Mouse (Mus musculus): Measurements from ENCODE around the gene Klrb1c.

Gene Klrb1c

GRCm38 (mm10) chr6:128733908-128734679, 54.9 kb downstream of the Klrb1c start:
- POLR2A ChIA-PET, result interaction anchor here in 1 of 4 experiments (1.0 to 1.7 kb wide), 2 partner anchors 19 to 109 kb away, joined by 4 read pairs; no protein-coding TSS in a partner anchor
- CTCF ChIA-PET, result interaction anchor here in 1 of 4 experiments (1.2 kb wide), 1 partner anchor 20 kb away, joined by 3 read pairs; no protein-coding TSS in a partner anchor

- POLR2A ChIA-PET, result interaction anchor here in 1 of 4 experiments (0.6 kb wide), 1 partner anchor 253 kb away, joined by 3 read pairs; no protein-coding TSS in a partner anchor
- CTCF ChIA-PET, result no interaction called here
These were observed 57.0 kb downstream of the Klrb1c start for GRCm38 (mm10) chr6:128732032-128732431.
